Mouse (Mus musculus): ENCODE results near the gene Lrrtm3.

The Lrrtm3 gene

DNA sequence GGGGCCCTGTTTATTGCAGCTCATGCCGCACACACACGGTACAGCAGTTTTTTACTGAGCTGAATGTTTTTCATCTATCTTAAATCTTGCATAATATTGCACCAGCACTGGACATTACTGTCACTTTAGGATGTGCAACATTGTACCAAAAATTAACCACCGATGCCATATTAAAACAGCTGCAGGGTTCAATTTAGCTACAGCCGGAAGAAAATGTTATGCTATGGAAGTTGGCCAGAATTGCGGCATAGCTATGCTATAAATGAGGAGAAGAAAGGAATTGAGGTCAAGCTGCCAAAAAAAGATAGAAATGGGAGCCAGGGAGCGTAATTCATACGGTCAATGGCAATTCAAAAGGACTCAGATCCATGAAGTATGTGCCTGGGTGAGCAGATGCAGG, 48.9 kb downstream of the Lrrtm3 start:
- no peak for DNase-seq

DNA sequence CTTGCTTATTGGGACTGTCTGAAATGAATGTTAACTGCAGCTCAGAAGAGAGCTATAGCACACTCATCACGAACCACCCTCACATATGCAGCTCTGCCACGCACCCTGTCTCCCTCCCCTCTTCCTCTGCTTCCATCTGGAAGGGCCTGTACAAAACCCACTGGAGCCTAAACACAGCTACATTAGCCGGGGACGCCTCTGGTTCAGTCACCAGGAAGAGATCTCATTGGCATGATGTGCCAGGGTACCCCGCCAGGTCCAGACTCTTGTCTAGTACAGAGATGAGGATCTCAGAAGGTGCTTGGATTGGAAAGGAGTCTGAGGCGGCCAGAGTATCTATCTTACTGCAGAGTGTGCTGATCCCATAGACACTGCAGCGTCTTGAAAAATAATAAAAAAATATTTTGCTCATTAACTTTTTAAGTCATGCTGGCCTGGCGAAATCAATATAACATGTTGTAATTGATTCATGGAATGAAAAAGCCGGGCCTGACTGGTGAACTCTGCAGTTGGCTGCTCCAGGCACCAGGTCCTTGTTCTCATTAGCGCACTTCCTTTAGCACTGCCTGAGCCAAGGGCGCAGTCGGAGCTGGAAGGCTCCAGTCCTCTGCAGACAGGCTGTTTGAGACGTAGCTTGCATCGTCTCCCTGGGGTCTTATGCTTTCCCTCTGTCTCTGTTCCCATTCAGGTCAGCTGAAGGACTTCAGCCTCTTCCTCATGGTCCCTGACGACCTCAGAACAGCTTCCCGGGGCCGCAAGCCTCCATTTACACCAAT, 50.1 kb downstream of the Lrrtm3 start:
- DNase-seq: no peak

DNA sequence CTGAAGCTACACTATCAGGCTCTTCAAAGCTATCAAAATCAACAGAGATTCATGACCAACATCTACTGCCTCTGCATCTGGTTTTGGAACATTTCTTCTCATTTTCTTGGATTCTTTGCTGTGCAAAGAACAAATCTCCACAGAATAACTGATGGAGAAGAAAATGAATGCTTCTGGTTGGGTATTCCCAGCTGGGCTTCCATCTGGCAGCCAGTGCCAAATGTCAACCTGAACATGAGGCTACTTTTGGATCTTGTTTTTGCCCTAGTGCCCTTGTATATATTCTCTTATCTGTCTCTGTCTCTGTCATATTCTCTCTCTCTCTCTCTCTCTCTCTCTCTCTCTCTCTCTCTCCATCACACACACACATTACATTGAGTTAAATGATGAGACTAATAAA, 59.2 kb downstream of the Lrrtm3 start:
- no peak for DNase-seq

DNA sequence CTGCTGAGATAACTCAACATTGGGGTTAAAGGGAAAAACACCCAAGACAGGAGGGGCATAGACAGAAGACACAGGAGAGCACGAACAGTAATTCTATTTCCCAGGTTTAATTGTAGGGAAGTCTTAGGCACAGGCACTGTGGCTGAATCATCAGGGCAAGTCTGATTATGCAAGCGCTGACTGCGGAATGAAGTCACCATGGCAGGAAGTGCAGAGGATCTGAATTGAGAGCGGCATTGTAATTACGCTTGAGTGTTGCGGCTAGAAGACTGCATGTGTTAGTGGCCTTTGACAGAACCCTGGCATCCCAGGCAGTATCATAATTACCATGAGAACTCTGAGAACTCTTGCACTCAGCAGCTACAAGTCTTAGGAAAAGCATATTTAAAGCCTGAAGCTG, 66.7 kb downstream of the Lrrtm3 start:
- no peak for DNase-seq

DNA sequence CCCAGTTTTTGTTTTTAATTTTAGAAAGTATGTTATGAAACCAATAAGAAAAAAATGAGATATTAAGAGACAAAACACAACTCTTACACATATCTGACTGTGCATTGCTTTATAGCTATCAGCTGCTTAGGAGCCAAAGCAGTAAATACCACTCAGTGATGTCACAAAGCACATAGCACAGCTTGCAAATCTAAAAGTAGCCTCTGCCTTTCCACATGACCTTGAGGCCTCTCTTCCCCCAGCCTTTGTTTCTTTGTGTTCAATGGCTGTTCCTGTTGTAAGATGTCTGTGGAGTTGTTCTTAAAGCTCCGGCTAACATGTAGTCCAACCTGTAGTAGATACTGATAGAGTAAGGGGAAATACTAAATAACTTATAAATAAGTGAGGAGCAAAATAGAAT, 69.7 kb downstream of the Lrrtm3 start:
- DNase-seq: no peak

DNA sequence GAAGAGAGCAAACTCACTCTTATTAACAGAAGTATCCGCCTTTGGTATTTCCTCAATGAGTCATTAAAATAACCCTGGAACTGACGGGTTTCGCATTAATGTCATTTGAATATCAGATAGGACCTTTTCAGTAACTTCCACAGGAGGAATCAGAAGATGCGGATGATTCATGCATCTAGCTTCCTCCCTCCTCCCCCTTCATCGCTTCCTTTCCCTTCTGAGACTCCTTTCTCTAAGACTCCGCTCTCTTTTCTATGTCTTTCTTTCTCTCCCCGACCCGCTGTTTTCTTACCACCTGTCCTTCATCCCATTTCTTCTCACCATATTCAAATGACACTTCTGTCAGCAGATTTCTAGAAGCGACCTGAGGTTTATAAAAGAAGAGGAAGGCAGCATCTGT, 88.1 kb downstream of the Lrrtm3 start:
- DNase-seq: no peak

DNA sequence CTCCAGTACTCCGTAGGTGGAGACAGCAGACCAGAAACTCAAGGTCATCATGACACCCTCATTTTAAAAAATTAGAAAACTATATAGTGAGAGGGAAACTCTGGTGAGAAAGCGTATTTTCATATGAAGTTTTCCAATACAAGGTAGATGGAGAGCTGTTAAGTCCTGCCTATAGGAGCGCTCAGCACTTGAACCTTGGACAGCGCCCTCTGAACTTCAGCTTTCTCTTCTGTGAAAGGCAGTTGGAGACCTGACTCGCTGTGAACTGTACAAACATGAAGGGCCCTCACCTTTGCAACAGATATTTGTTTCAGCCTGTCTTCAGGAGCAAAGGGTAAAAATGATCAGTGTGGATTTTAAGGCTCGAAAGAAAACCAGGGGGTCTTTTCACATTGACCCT, 88.5 kb downstream of the Lrrtm3 start:
- DNase-seq: no peak

DNA sequence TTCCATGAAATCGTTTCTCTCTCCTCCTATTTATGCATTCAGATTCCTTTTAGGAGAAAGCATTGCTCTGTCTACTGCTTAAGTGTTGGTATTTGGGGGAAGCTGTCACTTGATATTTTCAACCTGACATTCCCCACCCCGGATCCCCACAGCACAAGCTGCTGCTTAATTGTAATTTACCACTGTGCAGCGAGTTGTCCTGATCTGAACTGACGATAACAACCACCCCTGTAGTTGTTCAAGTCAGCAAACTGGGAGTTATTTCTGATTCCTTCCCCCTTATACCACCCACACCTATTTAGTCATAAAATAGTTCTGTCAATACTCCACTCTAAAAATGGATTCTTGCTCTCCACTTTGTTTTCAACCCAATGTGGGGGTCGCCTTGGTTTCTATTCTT, 95.8 kb downstream of the Lrrtm3 start:
- no peak for DNase-seq

DNA sequence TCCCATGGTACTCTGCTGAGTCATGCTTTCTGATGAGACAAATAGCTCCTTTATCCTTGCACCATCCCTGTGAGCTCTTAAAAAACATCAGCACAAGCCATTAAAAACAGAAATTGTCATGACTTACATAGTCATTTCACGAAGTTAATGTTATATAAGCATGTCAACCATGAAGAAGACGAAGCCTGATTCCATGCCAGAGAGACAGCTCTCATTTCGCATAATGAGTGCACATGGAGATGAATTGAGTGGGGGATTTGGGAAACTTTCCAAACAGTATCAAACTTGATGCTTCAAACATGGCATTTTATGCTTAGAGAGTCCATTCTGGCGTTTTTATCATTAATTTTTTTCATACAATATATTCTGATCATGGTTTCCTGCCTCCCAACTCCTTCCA, 104.5 kb downstream of the Lrrtm3 start:
- DNase-seq: no peak

DNA sequence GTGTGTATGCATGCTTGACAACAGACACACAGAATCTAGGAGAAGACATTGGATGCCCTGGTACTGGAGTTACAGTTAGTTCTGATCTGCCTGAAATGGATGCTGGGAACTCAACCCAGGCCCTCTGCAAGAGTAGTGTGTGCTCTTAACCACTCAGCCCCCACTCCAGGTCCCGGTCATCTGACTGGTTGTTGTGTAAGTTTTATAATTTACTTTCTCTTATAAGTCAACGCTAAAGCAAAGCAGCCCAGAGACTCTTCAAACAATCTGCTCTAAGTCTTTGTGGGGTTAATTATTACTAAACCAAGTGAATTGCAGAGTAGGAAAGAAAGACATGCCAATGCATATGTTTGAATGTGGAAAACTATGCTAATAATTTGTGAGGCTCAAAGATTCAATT, 110.7 kb downstream of the Lrrtm3 start:
- no peak for DNase-seq

DNA sequence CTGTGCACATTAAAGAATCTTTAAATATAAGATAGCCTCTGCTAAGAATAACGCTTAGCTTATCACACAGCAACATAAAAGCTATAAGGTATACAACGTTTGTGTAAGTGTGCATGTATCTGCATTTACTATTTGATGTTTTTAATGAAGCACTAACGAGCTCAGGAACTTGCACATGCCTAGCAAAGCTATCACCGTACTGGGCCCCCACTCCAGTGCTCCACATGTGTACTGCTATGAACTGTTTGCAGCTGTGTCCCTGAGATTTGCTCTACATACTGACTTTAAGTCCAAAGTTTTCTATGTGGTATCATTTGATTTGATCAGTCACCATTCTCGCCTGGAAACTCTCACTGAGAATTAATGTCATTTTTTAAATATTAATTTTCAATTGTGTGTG, 111.1 kb downstream of the Lrrtm3 start:
- DNase-seq: no peak

DNA sequence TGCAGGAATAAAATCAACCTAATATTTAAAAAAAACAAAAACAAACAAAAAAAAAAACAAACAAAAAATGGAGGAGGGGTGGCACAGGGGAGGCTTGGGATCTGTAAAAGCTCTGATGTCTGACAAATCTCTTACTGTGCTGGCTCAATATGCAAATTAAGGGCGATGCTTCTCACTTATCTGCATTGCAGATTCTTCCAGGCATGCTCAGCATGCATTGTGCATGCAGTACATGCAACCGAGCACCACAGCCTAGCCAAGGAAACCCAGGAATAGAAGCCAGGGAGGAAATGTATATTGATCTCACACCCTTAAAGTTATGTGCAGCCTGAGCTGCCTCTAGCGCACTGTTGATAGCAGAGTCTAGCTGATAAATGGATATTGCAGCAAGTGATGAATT, 111.5 kb downstream of the Lrrtm3 start:
- no peak for DNase-seq

DNA sequence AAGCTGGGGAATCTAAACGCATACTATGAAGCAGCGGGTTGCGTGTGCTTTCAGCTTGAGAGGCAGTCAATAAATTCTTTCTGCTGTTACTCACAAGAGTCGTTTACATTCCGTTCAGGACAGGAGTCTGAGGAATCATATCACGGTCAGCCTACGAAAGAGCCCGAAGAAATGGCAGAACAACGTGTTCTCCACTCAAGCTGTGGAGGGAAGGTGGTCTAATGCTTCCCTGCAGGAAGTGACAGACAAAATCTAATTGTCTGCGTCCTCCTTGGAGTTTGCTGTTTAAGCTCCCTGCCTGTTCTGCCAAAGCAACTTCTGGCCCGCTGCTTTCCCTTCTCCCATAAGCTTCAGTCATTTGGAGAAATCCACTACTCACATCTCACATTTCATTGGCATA, 112.0 kb downstream of the Lrrtm3 start:
- no peak for DNase-seq

DNA sequence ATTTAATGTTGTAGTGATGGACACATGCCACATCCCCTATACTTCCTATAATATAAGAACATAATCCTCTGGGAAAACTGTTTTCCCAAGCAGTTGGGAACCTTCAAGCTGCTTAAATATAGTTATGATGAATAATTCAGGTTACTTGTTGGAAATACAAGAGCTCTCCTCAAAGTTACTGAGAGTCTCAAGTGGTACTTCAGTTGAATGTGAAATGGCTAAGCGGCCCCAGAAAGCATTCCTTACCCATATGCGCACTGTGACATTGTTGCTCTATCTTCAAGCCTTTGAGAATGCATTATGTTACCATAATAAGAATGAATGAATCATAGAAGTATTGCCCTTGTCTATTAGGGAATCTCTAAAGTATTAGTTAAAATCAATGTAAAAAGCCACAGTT, 117.8 kb downstream of the Lrrtm3 start:
- no peak for DNase-seq

DNA sequence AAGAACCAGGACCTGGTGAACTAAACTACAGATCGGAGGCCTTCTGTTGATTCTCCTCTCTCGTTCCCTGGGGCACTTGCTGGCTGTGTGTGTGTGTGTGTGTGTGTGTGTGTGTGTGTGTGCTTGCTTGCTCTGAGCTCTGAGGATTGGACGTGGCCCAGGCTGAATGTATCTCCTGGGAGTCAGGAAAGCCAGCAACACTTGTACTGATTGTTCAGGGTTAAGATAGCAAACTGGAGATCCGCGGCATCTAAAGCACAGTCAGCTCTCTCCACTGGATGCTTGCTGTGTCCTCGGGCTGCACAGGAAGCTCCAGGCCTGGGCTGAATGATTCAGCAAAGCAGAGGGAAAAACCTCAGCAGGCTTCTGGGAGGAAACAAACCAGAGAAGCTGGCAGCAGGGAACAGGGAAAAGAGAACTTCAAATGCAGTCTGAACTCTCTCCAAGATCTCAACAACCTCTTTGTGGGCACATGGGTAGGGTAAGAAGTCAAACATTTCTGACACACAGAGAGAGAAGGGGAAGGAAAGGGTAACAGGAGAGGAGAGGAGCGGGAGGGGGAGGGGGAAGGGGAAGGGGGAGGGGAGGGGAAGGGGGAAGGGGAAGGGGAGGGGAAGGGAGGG, 135.7 kb downstream of the Lrrtm3 start:
- no peak for DNase-seq

DNA sequence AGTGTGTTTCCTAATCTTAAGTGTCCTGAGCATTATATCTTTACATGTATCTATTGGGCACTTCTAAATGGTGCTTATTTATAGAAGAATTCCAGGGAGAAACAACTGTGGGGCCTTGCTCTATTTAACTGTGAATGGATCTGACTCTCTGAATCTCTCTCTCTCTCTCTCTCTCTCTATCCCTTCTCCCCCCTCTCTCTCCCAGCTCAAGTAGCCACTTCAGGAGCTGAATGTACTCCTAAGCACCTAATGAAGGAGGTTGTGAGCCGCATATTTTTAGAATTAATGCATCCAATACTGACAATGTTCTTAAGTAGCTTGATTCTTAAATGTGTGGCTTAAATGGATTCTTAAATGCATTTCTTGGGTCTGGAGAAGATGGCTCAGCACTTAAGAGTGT, 138.6 kb downstream of the Lrrtm3 start:
- no peak for DNase-seq

DNA sequence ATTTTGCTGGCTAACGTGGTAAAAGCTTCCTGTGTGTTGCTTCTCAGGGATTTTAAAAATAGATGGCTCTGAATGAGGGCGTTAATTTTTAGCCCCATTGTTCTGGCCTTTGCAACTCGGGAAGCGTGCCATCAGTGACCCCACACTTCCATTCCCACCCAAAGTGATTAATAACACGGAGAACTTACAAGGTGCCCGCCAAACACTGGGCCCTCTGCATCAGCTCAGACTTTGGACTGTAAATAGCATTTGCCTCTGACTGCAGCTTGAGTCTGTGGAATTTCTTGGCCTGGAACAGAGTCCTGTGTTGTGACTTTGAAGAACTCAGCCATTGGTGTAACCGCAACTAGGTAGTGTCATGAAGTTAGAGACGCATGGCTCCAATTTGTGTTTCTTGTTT, 139.2 kb downstream of the Lrrtm3 start:
- peak; percentile 15 to 18 for DNase-seq

DNA sequence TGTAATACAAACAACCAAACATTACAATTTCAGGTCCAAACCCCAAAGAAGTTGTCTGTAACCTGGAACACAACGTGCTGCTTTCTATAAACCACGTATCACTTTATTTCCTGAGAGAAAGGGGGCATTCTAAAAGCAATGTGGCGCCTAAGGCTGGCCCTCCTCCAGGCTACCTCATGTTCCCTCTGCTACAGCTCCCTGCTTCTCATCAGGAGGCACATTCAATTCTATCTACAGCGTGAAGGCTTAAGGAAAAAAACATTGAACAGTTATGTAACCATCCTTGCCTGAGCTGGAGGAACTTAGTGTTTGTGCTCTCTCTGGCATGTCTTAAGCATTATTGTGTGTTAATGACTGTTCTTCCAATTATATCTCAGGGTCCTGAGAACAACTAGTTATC, 142.8 kb downstream of the Lrrtm3 start:
- DNase-seq: no peak

DNA sequence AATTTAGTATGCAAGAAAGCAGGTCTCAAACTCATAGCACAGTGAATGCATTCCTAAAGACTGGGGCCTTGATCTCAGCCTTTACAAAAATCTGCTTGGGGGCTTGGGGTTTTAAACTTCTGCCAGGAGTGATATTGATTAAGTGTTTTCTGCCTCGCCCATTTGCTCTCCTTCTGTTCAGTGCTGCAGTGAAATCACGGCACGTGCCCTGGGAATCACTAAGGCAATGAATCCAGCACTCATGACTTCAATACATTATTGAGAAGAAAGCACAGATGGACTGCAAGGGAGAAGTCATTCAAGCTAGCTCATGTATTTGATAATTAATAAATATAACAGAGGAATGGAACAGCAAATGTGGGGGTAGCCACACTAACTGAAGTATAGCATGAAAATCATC, 144.5 kb downstream of the Lrrtm3 start:
- no peak for DNase-seq

DNA sequence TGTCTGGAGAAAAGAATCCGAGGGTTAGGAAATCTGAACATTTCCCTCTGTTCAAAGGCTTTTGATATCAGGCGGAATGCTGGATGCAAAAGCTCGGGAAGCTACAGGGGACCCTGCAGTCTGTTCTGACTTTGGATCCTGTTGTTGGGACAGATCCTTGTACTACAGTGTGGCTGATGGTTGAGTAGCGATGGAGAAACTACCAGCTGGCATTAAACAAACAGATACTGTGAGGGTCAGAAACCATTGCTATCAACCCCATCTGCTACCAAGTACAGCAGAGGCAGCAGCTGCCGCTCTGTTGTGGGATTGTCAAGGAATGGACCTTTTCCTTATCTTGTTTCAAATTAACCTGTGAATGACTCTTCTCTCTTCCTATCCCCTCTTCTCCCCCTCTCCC, 156.1 kb downstream of the Lrrtm3 start:
- no peak for DNase-seq

DNA sequence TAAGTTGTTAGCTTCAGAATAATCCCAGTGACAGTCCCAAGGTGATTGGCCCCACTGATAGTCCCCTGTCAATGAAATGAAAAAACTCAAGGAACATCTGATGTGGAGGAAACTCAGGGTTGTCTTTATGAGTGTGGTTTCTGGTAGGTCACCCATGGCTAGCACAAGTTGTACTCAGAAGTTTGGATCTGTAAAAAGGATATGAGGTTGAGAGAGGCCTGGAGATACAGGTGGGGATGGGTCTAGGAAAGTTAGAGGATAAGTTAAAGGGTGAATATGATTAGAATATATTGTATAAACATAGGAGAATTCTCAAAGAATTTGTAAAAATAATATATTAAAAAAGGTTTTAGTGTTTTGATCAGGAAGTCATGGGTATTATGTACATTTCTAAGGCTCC, 162.7 kb downstream of the Lrrtm3 start, which contains the start of gene Gm10118:
Gm10118 (minus strand) TSS at position 101 of the 400 bp plus-strand sequence.
- no peak for DNase-seq

DNA sequence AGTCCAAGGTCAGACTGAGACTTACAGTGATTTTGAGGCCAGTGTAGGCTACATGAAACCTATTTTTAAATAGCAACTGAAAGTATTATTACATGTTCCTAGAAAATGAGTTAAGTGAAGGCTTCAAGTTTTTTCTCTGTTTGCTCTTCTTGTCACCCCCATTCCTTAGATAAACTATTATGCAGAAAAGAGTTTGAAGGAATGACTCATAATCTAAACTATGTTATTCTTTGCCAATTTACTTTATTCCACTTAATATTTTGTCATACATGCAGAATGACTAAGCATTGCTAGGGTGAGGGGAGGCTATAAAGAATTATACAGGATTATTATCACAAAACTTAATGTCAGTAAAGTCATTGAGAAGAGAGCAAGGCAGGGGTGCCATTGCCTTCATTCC, 181.2 kb downstream of the Lrrtm3 start:
- DNase-seq: no peak

DNA sequence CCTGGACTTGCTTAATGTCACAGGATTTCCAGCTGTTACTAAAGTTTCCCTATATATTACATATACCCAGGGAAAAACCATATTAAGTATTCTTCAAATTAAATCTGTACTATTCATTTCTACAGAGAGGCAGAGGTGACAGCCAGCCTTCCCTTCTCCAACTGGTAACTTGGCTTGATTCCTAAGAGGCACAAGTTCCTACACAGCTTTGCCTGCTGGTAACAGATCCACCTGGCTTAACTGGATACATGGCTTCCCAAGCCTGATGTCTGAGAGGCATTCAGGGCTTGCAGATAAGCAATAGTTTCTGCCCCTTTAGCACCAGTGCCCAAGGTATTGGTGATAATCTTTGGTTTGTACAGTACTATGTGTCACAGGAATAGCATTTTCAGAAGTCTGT, 190.2 kb downstream of the Lrrtm3 start:
- no peak for DNase-seq

DNA sequence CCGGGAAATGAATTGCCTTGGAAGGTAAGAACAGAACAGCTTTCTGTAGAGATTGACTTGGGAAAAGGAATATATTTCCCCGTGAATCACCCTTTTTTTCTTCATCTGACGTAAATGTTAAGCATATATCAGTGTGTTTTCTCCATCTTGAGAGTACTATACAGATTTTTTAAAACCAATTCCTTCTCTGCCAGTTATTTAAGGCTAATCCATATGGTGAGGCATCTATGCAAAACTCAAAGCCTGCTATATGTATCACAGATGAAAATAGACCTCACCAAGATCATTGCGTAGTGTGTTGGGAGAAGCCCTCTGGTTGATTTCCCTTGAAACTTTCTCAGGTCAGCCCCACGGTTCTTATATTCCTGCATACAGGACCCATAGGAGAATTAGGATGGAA, 195.5 kb downstream of the Lrrtm3 start:
- DNase-seq: no peak
